Mouse (Mus musculus): Measurements from ENCODE around the gene Slc7a6. TPM values are rescaled to one million over a fixed set of nuclear protein-coding genes. Genes with fewer than 3 reads are reported as not detected.
A peak's percentile ranks its signal among the peaks of the same experiment; 100 is the strongest.

The Slc7a6 gene
- polyA plus RNA-seq, 1 experiment from 2014 or later = 40.4 TPM

DNA sequence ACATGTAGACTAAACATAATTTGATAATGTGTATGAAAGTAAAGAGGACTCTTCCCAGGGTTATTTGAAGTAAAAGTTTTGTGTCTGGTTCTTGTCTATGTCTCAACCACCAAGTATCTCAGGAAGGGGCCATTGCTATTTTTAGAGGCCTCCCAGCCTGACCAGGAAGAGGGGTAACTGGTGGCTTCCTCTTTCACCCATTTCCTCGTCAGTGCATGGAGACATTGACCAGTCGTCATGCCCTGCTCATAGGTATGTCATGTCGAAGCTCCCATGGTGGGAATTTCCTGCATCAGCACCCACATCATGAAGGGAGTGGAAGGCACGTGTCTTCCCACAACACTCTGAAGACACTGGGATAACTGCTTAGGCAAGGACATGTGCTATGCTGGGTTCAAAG is 15.8 kb upstream of the Slc7a6 start:
- no peak overlapping the region for H3K4me3 ChIP-seq (ENCODE audit: control insufficient read depth in 1 of 2, insufficient read depth in 1 of 2, low read depth in 1 of 2, low read length in 2 of 2)
- H3K36me3 ChIP-seq (ENCODE audit: control insufficient read depth, insufficient read depth, low read length) = peaks cover 22% of the 10 kb centered on the region
- no peak for ATAC-seq (ENCODE audit: insufficient number of reproducible peaks, insufficient read depth, low FRiP score, low read depth)
- 23% methylated on average over 4 of the region's 4 CpGs for WGBS
- no peak overlapping the region for H3K4me2 ChIP-seq (ENCODE audit: low read length)
- no peak overlapping the region for H3K27ac ChIP-seq (replicated peaks in 1 of 2; ENCODE audit: control insufficient read depth in 1 of 2, insufficient read depth in 1 of 2, low read depth in 2 of 2, low read length in 2 of 2)
- H3K4me1 ChIP-seq (ENCODE audit: control insufficient read depth in 2 of 2, insufficient read depth in 2 of 2, low read length in 2 of 2) = peaks cover 15% of the 10 kb centered on the region in 2 experiments
- no peaks in the 10 kb centered on the region for H3K27me3 ChIP-seq (ENCODE audit: control insufficient read depth, insufficient read depth, low read length)
- no peak overlapping the region for H3K9ac ChIP-seq (ENCODE audit: low read length)
- H3K9me3 ChIP-seq (ENCODE audit: control insufficient read depth, low read length) = no peaks in the 10 kb centered on the region

DNA sequence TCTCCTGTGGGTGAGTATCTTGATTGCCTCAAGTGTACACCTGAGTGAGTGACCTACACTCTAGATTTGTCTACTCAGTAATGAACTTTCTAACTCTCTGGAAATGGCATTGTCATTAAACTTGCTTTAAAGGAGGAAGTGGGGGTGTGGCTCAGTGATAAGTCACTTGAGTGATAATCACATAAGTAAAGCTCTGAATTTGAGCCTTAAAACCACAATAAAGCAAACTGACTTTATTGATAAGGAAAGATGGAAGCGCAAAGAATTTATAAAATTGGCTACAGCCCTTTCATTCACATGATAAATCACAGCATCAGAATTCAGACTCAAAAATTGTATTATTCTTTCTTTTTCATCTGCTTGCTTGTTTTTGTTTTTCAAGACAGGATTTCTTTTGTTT is 11.2 kb upstream of the Slc7a6 start:
- ATAC-seq (ENCODE audit: insufficient number of reproducible peaks, insufficient read depth, low FRiP score, low read depth) = no peak
- Histone ChIP-seq H3K9ac (ENCODE audit: low read length) (no peak overlapping the region), H3K36me3 (ENCODE audit: control insufficient read depth, insufficient read depth, low read length) (peaks cover 46% of the 10 kb centered on the region), H3K4me2 (ENCODE audit: low read length) (no peak overlapping the region), H3K4me1 (ENCODE audit: control insufficient read depth in 2 of 2, insufficient read depth in 2 of 2, low read length in 2 of 2) (peaks cover 5 to 7% of the 10 kb centered on the region in 2 experiments), H3K27ac (replicated peaks in 1 of 2; ENCODE audit: control insufficient read depth in 1 of 2, insufficient read depth in 1 of 2, low read depth in 2 of 2, low read length in 2 of 2) (no peak overlapping the region), H3K27me3 (ENCODE audit: control insufficient read depth, insufficient read depth, low read length) (no peaks in the 10 kb centered on the region), H3K4me3 (ENCODE audit: control insufficient read depth in 1 of 2, insufficient read depth in 1 of 2, low read depth in 1 of 2, low read length in 2 of 2) (no peak overlapping the region), H3K9me3 (ENCODE audit: control insufficient read depth, low read length) (no peaks in the 10 kb centered on the region)
- 92% methylated on average over 1 of the region's 1 CpGs for whole genome bisulfite sequencing

DNA sequence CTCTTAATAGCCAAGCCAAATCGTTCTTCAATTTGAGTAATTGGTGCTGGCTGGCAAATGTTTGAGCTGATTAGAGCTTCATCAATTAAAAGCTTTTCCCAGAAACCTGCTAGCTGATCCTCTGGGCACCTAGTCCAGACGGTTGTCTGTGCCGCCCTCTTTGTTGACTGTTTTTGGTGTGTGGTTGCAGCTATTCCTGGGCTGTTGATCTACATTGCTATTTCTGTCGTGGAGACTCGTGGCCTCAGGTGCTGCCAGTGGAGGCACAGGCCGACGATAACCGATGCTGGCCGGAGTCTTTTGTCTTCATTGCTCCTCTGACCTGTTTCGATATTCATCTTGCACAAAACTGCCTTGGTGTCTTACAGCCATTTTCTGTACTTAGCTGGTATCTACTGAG is 10.3 kb upstream of the Slc7a6 start:
- Histone ChIP-seq H3K27me3 (ENCODE audit: control insufficient read depth, insufficient read depth, low read length) (no peaks in the 10 kb centered on the region), H3K27ac (replicated peaks in 1 of 2; ENCODE audit: control insufficient read depth in 1 of 2, insufficient read depth in 1 of 2, low read depth in 2 of 2, low read length in 2 of 2) (no peak overlapping the region), H3K4me3 (ENCODE audit: control insufficient read depth in 1 of 2, insufficient read depth in 1 of 2, low read depth in 1 of 2, low read length in 2 of 2) (no peak overlapping the region), H3K36me3 (ENCODE audit: control insufficient read depth, insufficient read depth, low read length) (peaks cover 56% of the 10 kb centered on the region), H3K4me1 (ENCODE audit: control insufficient read depth in 2 of 2, insufficient read depth in 2 of 2, low read length in 2 of 2) (no peaks in the 10 kb centered on the region), H3K4me2 (ENCODE audit: low read length) (no peak overlapping the region), H3K9me3 (ENCODE audit: control insufficient read depth, low read length) (no peaks in the 10 kb centered on the region), H3K9ac (ENCODE audit: low read length) (no peak overlapping the region)
- ATAC-seq (ENCODE audit: insufficient number of reproducible peaks, insufficient read depth, low FRiP score, low read depth) = no peak
- WGBS = 53% methylated on average over 10 of the region's 10 CpGs

DNA sequence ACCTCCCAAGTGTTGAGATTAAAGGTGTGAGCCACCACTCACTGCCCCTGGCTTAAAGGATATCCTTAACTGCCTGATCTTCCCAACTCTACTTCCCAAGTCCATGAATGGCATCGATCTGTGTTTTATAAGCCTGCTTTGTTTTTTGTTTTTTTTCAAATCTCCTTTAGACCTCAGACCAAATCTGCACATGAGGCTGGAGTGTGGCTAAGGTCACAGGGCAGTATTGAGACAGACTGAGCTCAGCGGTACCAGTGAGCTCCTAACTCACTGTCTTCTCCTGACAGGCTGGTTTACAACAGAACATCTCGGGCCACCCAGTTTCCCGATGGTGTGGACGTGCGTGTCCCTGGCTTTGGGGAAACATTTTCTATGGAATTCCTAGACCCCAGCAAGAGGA is 8.8 kb upstream of the Slc7a6 start:
- Histone ChIP-seq H3K4me2 (ENCODE audit: low read length) (no peak overlapping the region), H3K36me3 (ENCODE audit: control insufficient read depth, insufficient read depth, low read length) (peaks cover 61% of the 10 kb centered on the region), H3K4me3 (ENCODE audit: control insufficient read depth in 1 of 2, insufficient read depth in 1 of 2, low read depth in 1 of 2, low read length in 2 of 2) (no peak overlapping the region), H3K27me3 (ENCODE audit: control insufficient read depth, insufficient read depth, low read length) (no peaks in the 10 kb centered on the region), H3K9me3 (ENCODE audit: control insufficient read depth, low read length) (no peaks in the 10 kb centered on the region), H3K27ac (replicated peaks in 1 of 2; ENCODE audit: control insufficient read depth in 1 of 2, insufficient read depth in 1 of 2, low read depth in 2 of 2, low read length in 2 of 2) (no peak overlapping the region), H3K9ac (ENCODE audit: low read length) (no peak overlapping the region), H3K4me1 (ENCODE audit: control insufficient read depth in 2 of 2, insufficient read depth in 2 of 2, low read length in 2 of 2) (no peaks in the 10 kb centered on the region)
- ATAC-seq (ENCODE audit: insufficient number of reproducible peaks, insufficient read depth, low FRiP score, low read depth) = no peak
- WGBS = 89% methylated on average over 6 of the region's 6 CpGs

DNA sequence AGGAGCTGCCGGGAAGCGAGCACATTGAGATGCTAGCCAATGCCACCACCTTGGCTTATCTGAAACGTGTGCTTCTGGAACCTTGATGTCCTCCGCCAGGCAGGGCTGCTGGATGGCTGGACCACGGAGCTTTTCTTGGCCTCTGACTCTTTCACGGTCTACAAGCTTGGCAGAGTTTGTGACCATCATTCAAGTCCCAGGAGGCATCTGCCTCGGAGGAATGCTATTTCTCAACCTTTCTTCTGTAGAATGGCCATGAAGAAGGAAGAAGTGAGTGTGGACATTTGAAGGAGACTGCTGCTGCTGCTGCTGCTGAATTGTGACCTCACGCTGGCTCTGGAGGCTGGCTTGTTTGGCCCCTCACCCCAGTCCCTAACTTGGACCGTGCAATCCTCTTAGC is 5.4 kb upstream of the Slc7a6 start:
- 80% methylated on average over 9 of the region's 9 CpGs for WGBS
- H3K4me3 ChIP-seq (ENCODE audit: control insufficient read depth in 1 of 2, insufficient read depth in 1 of 2, low read depth in 1 of 2, low read length in 2 of 2) = no peak overlapping the region
- no peak overlapping the region for H3K9ac ChIP-seq (ENCODE audit: low read length)
- no peak overlapping the region for H3K27ac ChIP-seq (replicated peaks in 1 of 2; ENCODE audit: control insufficient read depth in 1 of 2, insufficient read depth in 1 of 2, low read depth in 2 of 2, low read length in 2 of 2)
- H3K9me3 ChIP-seq (ENCODE audit: control insufficient read depth, low read length) = no peaks in the 10 kb centered on the region
- no peak for ATAC-seq (ENCODE audit: insufficient number of reproducible peaks, insufficient read depth, low FRiP score, low read depth)
- H3K4me2 ChIP-seq (ENCODE audit: low read length) = no peak overlapping the region
- peaks cover 2 to 12% of the 10 kb centered on the region in 2 experiments; a peak in 3 of 4 replicates for H3K4me1 ChIP-seq (ENCODE audit: control insufficient read depth in 2 of 2, insufficient read depth in 2 of 2, low read length in 2 of 2)
- H3K36me3 ChIP-seq (ENCODE audit: control insufficient read depth, insufficient read depth, low read length) = peaks cover 43% of the 10 kb centered on the region
- H3K27me3 ChIP-seq (ENCODE audit: control insufficient read depth, insufficient read depth, low read length) = no peaks in the 10 kb centered on the region

DNA sequence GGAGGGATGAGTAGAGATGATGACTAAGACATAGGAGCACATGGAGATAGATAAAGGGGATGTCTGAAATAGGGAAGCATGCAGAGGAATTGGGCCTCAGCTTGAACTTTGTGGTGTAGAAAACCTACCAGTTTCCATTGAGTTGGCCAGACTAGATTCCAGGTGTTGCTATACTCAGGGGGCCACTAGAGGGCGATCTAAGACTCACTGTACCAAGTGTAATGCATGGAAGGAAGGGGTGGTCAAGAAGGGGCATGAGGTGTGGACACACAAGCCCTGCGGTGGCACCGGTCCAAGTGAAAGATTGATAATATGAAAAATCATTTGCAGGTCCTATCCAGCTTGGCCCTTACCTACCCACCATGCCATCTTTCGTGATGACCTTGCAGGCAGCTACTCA is 3.2 kb upstream of the Slc7a6 start:
- Histone ChIP-seq H3K9me3 (ENCODE audit: control insufficient read depth, low read length) (no peaks in the 10 kb centered on the region), H3K27me3 (ENCODE audit: control insufficient read depth, insufficient read depth, low read length) (no peaks in the 10 kb centered on the region), H3K4me2 (ENCODE audit: low read length) (no peak overlapping the region), H3K4me1 (ENCODE audit: control insufficient read depth in 2 of 2, insufficient read depth in 2 of 2, low read length in 2 of 2) (peaks cover 2 to 21% of the 10 kb centered on the region in 2 experiments; a peak in 3 of 4 replicates), H3K9ac (ENCODE audit: low read length) (no peak overlapping the region), H3K36me3 (ENCODE audit: control insufficient read depth, insufficient read depth, low read length) (peaks cover 37% of the 10 kb centered on the region), H3K4me3 (ENCODE audit: control insufficient read depth in 1 of 2, insufficient read depth in 1 of 2, low read depth in 1 of 2, low read length in 2 of 2) (no peak overlapping the region), H3K27ac (replicated peaks in 1 of 2; ENCODE audit: control insufficient read depth in 1 of 2, insufficient read depth in 1 of 2, low read depth in 2 of 2, low read length in 2 of 2) (no peak overlapping the region)
- ATAC-seq (ENCODE audit: insufficient number of reproducible peaks, insufficient read depth, low FRiP score, low read depth) = no peak
- 44% methylated on average over 4 of the region's 4 CpGs for WGBS

DNA sequence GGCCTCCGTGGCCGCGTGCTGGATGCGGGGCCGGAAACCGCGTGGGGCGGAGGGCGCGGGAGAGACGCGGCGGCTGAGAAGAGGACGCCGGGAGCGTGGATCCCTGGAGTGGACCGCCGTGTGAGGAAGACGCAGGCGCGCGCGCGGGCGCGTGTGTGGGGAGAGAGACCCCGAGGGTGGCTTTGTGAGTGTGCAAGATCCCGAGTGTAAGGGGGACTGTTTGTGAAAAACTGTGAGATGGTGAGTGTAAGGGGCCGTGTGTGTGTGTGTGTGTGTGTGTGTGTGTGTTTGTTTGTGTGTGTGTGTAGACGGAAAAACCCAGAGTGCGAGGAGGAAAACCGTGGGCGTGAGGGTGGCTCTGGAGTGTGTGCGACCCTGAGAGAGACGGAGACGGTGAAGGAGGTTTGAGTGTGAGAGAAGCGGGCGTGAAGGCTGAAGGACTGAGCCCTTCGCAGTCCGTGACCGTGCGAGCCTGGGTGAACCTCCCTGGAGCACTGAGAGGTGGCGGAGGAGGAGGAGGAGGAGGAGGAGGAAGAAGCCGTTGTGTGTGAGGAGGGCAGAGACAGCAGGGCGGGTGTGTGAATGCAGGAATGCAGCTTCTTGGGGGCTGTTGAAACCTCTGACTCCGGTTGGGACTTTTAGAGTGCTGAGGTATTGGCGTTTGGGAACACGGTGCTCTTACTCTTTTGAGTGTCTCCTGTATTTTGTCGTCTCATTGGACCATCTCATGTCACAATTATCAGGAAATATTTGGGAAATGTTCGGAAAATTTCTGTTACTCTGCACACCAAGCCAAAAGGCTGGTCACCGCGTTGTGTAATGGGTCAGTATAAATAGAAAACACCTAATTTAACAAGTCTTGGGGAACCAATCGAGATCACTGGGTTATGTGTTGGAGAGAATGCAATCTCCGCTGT is 618 bp downstream of the Slc7a6 start:
- H3K4me1 ChIP-seq (ENCODE audit: control insufficient read depth in 2 of 2, insufficient read depth in 2 of 2, low read length in 2 of 2) = peaks cover 2 to 21% of the 10 kb centered on the region in 2 experiments; a peak in 3 of 4 replicates
- H3K27ac ChIP-seq (replicated peaks in 1 of 2; ENCODE audit: control insufficient read depth in 1 of 2, insufficient read depth in 1 of 2, low read depth in 2 of 2, low read length in 2 of 2) = peak overlapping the region; percentile 40 to 84
- no peaks in the 10 kb centered on the region for H3K27me3 ChIP-seq (ENCODE audit: control insufficient read depth, insufficient read depth, low read length)
- ATAC-seq (ENCODE audit: insufficient number of reproducible peaks, insufficient read depth, low FRiP score, low read depth) = peak; percentile 74
- peaks cover under 1% of the 10 kb centered on the region; the same call in 1 of the 2 replicates for H3K36me3 ChIP-seq (ENCODE audit: control insufficient read depth, insufficient read depth, low read length)
- 1% methylated on average over 54 of the region's 54 CpGs for WGBS
- no peaks in the 10 kb centered on the region for H3K9me3 ChIP-seq (ENCODE audit: control insufficient read depth, low read length)
- H3K4me3 ChIP-seq (ENCODE audit: control insufficient read depth in 1 of 2, insufficient read depth in 1 of 2, low read depth in 1 of 2, low read length in 2 of 2) = peak overlapping the region; percentile 84 to 87
- H3K4me2 ChIP-seq (ENCODE audit: low read length) = peak overlapping the region; percentile 81
- peak overlapping the region; percentile 86 for H3K9ac ChIP-seq (ENCODE audit: low read length)

Measured in heart, embryonic 14.5 days (tissue).